Mouse (Mus musculus) kidney, adult 2 months (tissue): ENCODE measurements around the gene Ints5.

Experiments used
- CTCF ChIP-seq: fragments of 200-500 bp; conservative IDR thresholded peaks from 2 replicates; pipeline ENCODE4 v1.5.1; 2011; ENCODE audit warnings: low read depth, mild to moderate bottlenecking, control low read depth, low read length, moderate library complexity, mixed read lengths; ENCODE audit not compliant: insufficient read depth, insufficient read length
- POLR2A ChIP-seq: fragments of 200-500 bp; IDR thresholded peaks from one replicate; pipeline ENCODE4 v1.6.1; 2011; ENCODE audit warnings: low read depth, low read length, control low read depth

- TF ChIP-seq CTCF: no peak
- TF ChIP-seq POLR2A: no peak
Measured at GRCm38 (mm10) chr19:8921741-8922140, 28.9 kb downstream of the Ints5 start.
